Mouse (Mus musculus) cerebral cortex, adult 2 months (tissue): ENCODE data around the gene Tlr4.

Source experiments
- WGBS: fragments of 180-500 bp; shearing (Covaris S2); methylation state at CpG from one replicate; pipeline ENCODE4 v1.1.7; 2018; 5-methylcytosine and 5-hydroxymethylcytosine counted together

Tlr4 gene

GRCm38 (mm10) chr4:66827463-66828162 is at the start of gene Tlr4:
Tlr4 (plus strand) TSS chr4:66827584.
- WGBS: 47% methylated on average over 11 of the region's 11 CpGs

DNA sequence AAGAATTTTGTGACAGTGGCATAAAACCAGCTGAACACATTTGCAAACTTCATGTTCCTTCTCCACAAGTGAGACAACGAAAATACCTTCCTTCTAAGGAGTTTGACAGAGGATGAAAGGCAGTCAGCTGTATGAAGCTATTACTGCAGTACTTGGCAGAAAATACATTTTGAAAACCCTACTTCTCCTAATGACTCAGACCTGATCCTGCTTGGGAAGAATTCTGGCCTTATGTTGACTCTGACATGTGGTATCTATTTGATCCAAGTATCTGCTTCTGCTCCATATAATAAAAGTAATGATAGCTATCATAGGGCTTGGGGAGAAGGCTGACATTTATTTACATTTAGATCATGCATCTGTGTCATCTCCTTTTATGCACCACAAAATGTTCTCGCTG is 33.1 kb upstream of the Tlr4 start:
- 80% methylated on average over 2 of the region's 2 CpGs for WGBS

GRCm38 (mm10) chr4:66796683-66797082 is 30.7 kb upstream of the Tlr4 start:
- 100% methylated on average over 2 of the region's 2 CpGs for WGBS

GRCm38 (mm10) chr4:66804552-66805301 is 22.7 kb upstream of the Tlr4 start:
- 89% methylated on average over 4 of the region's 4 CpGs for WGBS

- 76% methylated on average over 3 of the region's 3 CpGs for WGBS
Observed at GRCm38 (mm10) chr4:66816364-66817026, 10.9 kb upstream of the Tlr4 start.

GRCm38 (mm10) chr4:66821171-66821570 is 6.2 kb upstream of the Tlr4 start:
- 56% methylated on average over 2 of the region's 2 CpGs for WGBS

- 75% methylated on average over 3 of the region's 3 CpGs for WGBS
Observed at GRCm38 (mm10) chr4:66821764-66822163, 5.6 kb upstream of the Tlr4 start.

- 59% methylated on average over 6 of the region's 6 CpGs for WGBS
Observed at GRCm38 (mm10) chr4:66828163-66828668, 832 bp downstream of the Tlr4 start.

DNA sequence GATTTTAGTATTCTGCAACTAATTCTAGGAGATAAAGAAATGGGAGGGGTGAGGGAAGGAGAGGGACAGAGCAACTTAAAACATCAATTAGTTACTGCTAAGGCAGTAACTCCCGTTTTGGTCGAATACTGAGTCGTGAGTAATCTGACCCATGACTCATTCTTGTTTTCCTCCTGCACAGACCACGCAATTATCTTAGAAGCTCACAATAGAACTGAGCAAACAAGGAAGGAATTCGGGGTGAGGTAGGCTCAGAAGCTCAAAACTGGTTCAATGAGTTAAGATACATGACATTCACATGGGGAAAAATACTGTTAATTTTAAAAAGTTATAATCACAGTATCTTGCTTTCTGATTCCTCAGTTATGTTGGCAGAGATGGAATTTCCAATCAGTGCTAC is 1.3 kb downstream of the Tlr4 start:
- WGBS: 31% methylated on average over 5 of the region's 5 CpGs

DNA sequence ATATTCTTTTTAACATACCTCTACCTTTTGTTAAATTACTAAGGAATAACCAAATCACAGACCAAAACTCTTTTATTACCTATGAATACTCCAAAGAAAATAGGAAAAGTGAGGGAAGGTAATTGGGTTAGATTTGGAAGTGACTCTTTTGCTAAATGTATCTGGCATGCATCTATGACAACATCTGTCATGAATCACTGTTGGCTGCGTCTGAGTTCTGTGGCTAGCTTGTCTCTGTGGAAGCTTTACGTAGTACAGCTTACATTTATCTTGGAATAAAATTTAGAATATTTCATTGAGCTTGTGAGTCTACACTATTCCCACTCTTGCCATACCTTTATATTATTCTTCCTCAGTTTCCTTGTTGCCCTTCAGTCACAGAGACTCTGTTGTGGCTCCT is 10.7 kb downstream of the Tlr4 start:
- WGBS: 59% methylated on average over 2 of the region's 2 CpGs

DNA sequence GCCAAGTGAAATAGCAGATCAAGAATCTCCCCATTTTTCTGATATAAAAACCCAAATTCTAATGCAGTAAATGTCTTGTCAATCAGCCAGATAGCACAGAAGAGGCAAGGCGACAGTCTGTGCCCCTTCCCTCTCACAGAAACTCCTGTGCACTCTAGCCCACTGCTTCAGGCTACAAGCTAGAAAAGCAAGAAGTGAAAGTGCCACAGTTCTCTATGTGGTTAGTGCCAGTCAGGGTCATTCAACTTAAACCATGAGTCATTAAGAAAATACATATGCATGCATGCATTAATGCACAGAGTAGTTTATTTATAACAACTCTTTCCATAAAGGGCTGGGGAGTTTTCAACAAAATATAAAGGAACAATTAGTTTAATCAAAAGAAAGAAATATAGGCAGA is 15.9 kb downstream of the Tlr4 start:
- WGBS: 77% methylated on average over 1 of the region's 1 CpGs

DNA sequence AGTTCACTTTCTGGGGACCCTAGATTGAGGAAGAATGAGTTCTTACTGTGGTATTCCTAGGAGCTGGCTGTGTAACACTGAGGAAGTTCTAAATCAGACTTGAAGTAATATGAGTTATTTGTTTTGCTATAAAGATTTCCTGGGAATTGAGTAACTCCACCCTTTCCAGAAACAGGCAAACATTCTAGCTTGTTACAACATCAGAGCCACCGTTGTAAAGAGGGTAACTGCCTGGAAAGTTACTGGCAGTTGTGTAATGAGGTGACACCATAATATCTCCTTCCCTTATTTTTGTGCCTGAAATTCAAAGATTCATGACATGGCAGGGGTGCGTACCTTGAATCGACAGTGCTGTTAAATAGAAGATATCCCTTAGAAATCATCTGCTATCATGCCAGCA is 24.6 kb downstream of the Tlr4 start:
- 78% methylated on average over 3 of the region's 3 CpGs for WGBS

GRCm38 (mm10) chr4:66856992-66857391 is 29.6 kb downstream of the Tlr4 start:
- 100% methylated on average over 1 of the region's 1 CpGs for WGBS

- WGBS: 58% methylated on average over 7 of the region's 7 CpGs
Observed at GRCm38 (mm10) chr4:66869919-66870318, 42.5 kb downstream of the Tlr4 start.

- WGBS: 72% methylated on average over 5 of the region's 5 CpGs
Observed at GRCm38 (mm10) chr4:66872026-66872425, 44.6 kb downstream of the Tlr4 start.

DNA sequence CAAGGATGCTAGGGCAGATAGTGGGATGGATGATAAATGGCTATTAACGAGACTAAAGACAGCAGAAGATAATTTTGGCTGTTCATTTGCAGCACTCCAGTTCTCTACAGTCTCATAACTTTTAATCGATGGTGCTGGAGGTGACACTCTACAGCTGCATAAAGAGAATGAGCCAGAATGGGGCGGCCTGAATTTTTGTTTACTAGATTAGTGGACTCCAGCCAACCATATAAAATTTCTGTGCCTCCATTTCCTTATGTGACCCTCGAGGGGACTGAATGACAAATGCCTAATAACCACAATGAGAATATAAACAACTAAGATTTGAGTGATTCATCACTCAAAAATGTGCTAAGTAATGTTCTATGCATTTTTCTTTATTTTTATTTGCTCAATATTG is 48.4 kb downstream of the Tlr4 start:
- WGBS: 71% methylated on average over 4 of the region's 4 CpGs

- WGBS: 60% methylated on average over 11 of the region's 11 CpGs
Observed at GRCm38 (mm10) chr4:66877609-66878008, 50.2 kb downstream of the Tlr4 start.

- 97% methylated on average over 1 of the region's 1 CpGs for WGBS
Observed at GRCm38 (mm10) chr4:66881496-66881895, 54.1 kb downstream of the Tlr4 start.

DNA sequence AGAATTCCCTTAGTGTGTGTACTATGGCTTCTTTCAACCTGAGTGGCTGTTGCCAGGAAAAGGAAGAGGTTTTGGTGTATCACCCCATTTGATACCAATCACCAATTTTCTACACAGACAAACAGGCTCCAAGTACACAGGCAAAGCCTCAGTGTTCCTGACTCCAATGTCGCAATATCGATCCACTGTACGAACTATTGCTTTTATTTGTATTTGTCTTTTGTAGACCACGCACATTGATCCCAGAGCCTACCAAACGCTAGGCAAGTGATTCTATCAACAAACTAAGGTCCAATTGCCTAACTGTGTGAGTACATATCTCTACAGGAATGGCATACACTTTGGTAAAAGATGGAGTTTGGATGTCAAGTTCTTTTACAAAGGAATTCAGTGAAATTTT is 55.9 kb downstream of the Tlr4 start:
- WGBS: 95% methylated on average over 5 of the region's 5 CpGs

- WGBS: 57% methylated on average over 2 of the region's 2 CpGs
Observed at GRCm38 (mm10) chr4:66894547-66894946, 67.2 kb downstream of the Tlr4 start.

DNA sequence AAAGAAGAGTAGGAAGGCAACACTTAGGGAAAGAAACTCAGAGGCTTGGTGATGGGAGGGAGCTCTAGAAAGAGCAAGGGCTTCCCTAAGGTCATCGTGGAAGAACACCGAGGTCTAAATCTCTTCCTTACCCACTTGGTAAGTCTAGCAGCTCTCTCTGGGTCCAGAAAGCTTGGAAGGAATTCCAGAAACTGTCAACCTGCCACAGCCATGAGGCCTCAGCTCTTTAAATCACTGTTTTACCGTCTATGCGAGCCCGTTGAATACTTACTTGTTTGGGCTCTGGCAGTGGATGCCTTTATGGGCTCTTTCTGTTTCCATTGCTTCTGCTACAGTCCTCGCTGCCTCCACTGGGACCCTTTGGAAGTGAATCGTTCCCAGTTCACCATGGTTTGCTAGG is 67.6 kb downstream of the Tlr4 start:
- WGBS: 65% methylated on average over 7 of the region's 7 CpGs

DNA sequence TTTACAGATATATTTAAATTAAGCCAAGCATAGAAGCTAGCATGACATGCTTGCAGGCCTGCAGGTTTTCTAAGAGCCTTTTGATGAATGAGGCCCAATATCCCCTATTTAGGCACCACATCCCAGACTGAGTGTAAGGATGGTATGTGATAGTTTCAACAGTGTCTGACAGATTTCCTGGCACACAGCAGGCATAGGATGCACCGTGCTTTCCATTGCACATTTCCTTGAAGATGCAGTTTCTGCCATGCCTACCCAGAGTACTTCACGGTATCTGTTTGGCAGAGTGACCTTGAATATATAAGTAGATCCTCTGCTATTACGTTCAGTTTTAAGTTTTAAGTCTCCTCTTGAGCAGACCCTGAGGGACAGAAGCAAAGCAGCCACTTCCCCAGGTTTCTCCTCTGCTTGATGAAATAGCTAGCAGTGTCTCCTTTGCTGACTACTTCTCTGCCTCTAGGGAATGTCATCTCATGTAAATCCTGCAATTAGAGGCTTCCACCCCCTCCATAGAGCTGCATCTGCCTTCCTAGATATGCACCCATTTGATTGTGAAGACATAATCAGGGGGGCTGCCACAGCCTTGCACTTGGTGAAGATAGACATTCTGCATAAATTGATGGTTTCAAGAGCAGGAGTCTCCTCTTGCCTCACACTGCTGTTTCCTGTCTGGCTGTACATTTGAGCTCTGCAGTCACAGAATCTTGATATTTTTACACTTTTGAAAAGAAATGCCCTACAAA is 92.4 kb downstream of the Tlr4 start:
- 58% methylated on average over 3 of the region's 3 CpGs for WGBS
